Mouse (Mus musculus): ENCODE measurements around the gene Smarcad1. TPM values are rescaled to one million over a fixed set of nuclear protein-coding genes. Genes with fewer than 3 reads are reported as not detected.

The Smarcad1 gene
- polyA plus RNA-seq, 1 experiment from 2014 or later = 86.5 TPM

DNA sequence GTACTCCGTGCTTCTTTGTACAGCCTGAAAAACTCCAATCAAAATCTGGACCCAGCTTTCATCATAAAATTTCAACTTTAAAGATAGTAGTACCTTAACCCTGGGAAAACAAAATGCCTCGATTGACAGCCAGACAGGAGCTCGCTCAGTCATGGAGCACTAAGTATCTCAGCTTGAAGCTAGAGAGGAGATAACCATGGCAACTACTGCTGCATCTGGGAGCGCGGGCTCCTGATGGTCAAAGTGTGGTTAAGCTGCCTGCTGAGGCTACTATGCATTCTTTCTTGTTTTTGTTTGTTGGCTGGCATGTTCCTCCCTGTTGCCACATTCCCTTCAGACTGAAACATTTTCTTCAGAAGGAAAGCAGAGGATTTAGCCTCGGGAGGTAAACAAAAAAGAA lies 90.0 kb downstream of the Smarcad1 start:
- Histone ChIP-seq H3K27ac (ENCODE audit: low read depth, low read length) (no peak overlapping the region), H3K4me2 (ENCODE audit: low read depth, low read length) (no peak overlapping the region), H3K9me3 (ENCODE audit: control insufficient read depth, low read length) (no peaks in the 10 kb centered on the region), H3K27me3 (ENCODE audit: control insufficient read depth, insufficient read depth, low read length) (no peaks in the 10 kb centered on the region), H3K9ac (replicated peaks; ENCODE audit: low read depth, low read length) (no peak overlapping the region), H3K36me3 (ENCODE audit: control insufficient read depth, insufficient read depth, low read length) (no peaks in the 10 kb centered on the region), H3K4me1 (ENCODE audit: control insufficient read depth, insufficient read depth, low read length) (no peaks in the 10 kb centered on the region), H3K4me3 (ENCODE audit: low read depth, low read length) (no peak overlapping the region)
- 49% methylated on average over 6 of the region's 6 CpGs for WGBS
- ATAC-seq (ENCODE audit: low read depth) = peak; percentile 49; the same call in 1 of the 2 replicates

DNA sequence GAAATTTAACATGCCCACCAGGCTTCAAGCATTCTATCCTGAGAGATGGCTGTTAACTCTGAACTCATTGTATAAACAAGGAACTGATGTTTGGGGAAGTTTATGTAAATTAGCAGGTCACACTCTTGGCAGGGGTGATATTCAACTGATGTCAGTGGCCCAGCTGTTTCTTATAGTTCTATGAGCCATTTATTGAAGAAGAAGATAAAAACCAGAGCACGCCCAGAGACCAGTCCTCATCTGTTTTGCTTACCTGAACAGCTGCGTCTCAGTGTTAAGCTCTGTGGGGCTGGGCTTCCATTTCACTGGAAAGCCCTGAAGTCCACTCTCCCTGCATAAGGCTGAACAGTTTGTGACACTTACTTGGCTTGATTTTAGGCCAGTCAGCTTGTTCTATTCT lies 95.4 kb downstream of the Smarcad1 start:
- Histone ChIP-seq H3K9me3 (ENCODE audit: control insufficient read depth, low read length) (no peaks in the 10 kb centered on the region), H3K4me3 (ENCODE audit: low read depth, low read length) (no peak overlapping the region), H3K4me1 (ENCODE audit: control insufficient read depth, insufficient read depth, low read length) (no peaks in the 10 kb centered on the region), H3K36me3 (ENCODE audit: control insufficient read depth, insufficient read depth, low read length) (no peaks in the 10 kb centered on the region), H3K4me2 (ENCODE audit: low read depth, low read length) (no peak overlapping the region), H3K27ac (ENCODE audit: low read depth, low read length) (no peak overlapping the region), H3K27me3 (ENCODE audit: control insufficient read depth, insufficient read depth, low read length) (no peaks in the 10 kb centered on the region), H3K9ac (replicated peaks; ENCODE audit: low read depth, low read length) (no peak overlapping the region)
- no peak for ATAC-seq (ENCODE audit: low read depth)
- WGBS = 47% methylated on average over 2 of the region's 2 CpGs

DNA sequence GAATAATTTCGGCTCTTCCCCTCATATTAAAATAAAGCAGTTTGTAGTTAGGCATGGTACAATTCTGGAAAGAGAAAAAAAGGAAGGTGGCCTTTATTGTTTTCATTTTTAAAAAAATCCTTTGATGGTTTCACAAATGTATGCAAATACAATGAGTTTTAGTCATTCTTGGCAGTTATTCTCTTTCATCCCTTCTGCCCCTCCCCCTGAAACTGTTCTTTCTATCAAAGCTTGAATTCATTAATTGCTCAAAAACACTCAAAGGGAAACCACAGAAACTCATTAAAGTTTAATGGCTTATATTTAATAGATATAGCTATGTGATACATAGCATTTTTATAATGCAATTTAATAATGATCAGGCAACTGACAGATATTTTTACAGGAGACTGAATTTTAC lies 95.9 kb downstream of the Smarcad1 start:
- H3K4me2 ChIP-seq (ENCODE audit: low read depth, low read length) = no peak overlapping the region
- H3K4me3 ChIP-seq (ENCODE audit: low read depth, low read length) = no peak overlapping the region
- no peaks in the 10 kb centered on the region for H3K27me3 ChIP-seq (ENCODE audit: control insufficient read depth, insufficient read depth, low read length)
- H3K9ac ChIP-seq (replicated peaks; ENCODE audit: low read depth, low read length) = no peak overlapping the region
- WGBS = 94% methylated on average over 1 of the region's 1 CpGs
- H3K9me3 ChIP-seq (ENCODE audit: control insufficient read depth, low read length) = no peaks in the 10 kb centered on the region
- ATAC-seq (ENCODE audit: low read depth) = no peak
- no peaks in the 10 kb centered on the region for H3K36me3 ChIP-seq (ENCODE audit: control insufficient read depth, insufficient read depth, low read length)
- H3K27ac ChIP-seq (ENCODE audit: low read depth, low read length) = no peak overlapping the region
- H3K4me1 ChIP-seq (ENCODE audit: control insufficient read depth, insufficient read depth, low read length) = no peaks in the 10 kb centered on the region

DNA sequence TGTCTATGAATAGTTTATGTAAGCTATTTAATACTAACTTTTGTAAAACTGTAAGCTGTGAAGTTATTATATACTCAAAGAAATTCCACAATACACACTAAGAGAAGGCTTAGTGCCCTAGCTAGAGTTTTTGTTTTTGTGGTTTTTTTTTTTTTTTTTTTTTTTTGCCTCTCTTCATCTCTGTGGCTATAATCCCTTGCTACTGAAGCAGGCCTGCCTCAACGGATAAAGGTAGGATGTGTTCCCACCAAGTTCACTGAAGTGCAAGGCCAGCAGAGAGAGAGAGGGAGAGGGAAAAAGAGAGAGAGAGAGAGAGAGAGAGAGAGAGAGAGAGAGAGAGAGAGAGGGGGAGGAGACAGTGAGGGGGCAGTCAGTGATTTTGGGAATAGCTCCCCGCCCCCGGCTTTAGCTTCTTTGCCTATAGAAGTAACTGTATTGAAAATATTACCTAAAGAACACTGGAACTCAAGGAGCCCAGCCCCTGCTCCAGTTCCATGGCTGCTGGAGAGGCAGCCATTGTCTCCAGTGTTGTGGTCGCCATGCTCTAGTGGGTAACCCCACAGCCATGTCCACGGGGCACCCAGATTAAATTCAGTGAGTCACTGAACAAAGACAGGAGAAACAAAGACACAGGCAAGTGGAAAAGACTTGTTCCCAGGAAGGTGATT lies 97.8 kb downstream of the Smarcad1 start:
- Histone ChIP-seq H3K4me1 (ENCODE audit: control insufficient read depth, insufficient read depth, low read length) (0 out of 2 replicates have a peak, but pooled peaks cover 2% of the 10 kb centered on the region), H3K4me3 (ENCODE audit: low read depth, low read length) (no peak overlapping the region), H3K27me3 (ENCODE audit: control insufficient read depth, insufficient read depth, low read length) (no peaks in the 10 kb centered on the region), H3K9ac (replicated peaks; ENCODE audit: low read depth, low read length) (no peak overlapping the region), H3K9me3 (ENCODE audit: control insufficient read depth, low read length) (no peaks in the 10 kb centered on the region), H3K4me2 (ENCODE audit: low read depth, low read length) (no peak overlapping the region), H3K27ac (ENCODE audit: low read depth, low read length) (no peak overlapping the region), H3K36me3 (ENCODE audit: control insufficient read depth, insufficient read depth, low read length) (no peaks in the 10 kb centered on the region)
- 48% methylated on average over 5 of the region's 5 CpGs for WGBS
- no peak; the same call in 1 of the 2 replicates for ATAC-seq (ENCODE audit: low read depth)

DNA sequence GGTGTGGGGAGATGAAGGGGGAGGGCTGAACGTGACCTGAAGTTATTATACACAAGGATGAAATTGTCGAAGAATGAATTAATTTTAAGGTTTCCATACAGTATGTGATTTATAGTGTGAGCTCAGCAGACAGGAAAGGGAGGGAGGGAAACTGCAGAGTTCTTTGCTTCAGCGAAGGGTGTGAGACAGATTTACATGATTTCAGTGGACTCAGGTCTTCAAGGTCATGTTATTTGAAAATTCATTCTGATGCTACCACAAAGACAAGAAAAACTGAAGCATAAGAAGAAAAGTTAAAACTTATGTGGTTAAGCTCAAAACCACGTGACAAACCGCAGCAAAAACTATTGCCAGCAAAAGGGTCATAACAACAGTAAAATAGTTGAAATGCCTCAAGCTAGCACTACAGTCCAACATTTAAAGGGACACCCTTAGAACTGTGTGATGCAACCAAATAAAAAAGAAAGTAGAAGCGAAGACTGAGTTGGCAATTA lies 98.4 kb downstream of the Smarcad1 start:
- H3K27me3 ChIP-seq (ENCODE audit: control insufficient read depth, insufficient read depth, low read length) = no peaks in the 10 kb centered on the region
- no peaks in the 10 kb centered on the region for H3K36me3 ChIP-seq (ENCODE audit: control insufficient read depth, insufficient read depth, low read length)
- H3K27ac ChIP-seq (ENCODE audit: low read depth, low read length) = no peak overlapping the region
- H3K9ac ChIP-seq (replicated peaks; ENCODE audit: low read depth, low read length) = no peak overlapping the region
- no peak overlapping the region for H3K4me3 ChIP-seq (ENCODE audit: low read depth, low read length)
- no peaks in the 10 kb centered on the region for H3K9me3 ChIP-seq (ENCODE audit: control insufficient read depth, low read length)
- no peak; the same call in 1 of the 2 replicates for ATAC-seq (ENCODE audit: low read depth)
- H3K4me2 ChIP-seq (ENCODE audit: low read depth, low read length) = no peak overlapping the region
- H3K4me1 ChIP-seq (ENCODE audit: control insufficient read depth, insufficient read depth, low read length) = 0 out of 2 replicates have a peak, but pooled peaks cover 2% of the 10 kb centered on the region
- 59% methylated on average over 6 of the region's 6 CpGs for WGBS

DNA sequence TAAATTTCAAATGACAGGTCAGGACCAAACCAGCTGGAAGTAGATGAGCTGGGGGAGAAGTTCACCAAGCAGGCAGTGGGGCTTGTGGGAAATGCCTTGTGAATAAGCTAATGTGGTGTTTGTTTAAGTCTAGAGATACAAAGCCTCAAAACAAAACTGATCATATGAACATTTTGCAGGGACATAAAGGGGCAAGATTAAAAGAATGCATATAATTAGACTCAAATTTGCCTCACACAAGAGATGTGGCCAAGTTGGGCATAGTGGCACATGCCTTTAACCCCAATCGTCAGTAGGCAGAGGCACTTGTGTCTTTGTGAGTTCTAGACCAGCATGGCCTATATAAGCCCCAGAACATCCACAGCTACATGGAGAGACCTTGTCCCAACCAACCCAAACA lies 99.9 kb downstream of the Smarcad1 start:
- Histone ChIP-seq H3K4me3 (ENCODE audit: low read depth, low read length) (no peak overlapping the region), H3K27me3 (ENCODE audit: control insufficient read depth, insufficient read depth, low read length) (no peaks in the 10 kb centered on the region), H3K4me1 (ENCODE audit: control insufficient read depth, insufficient read depth, low read length) (0 out of 2 replicates have a peak, but pooled peaks cover 2% of the 10 kb centered on the region), H3K9me3 (ENCODE audit: control insufficient read depth, low read length) (no peaks in the 10 kb centered on the region), H3K9ac (replicated peaks; ENCODE audit: low read depth, low read length) (no peak overlapping the region), H3K4me2 (ENCODE audit: low read depth, low read length) (no peak overlapping the region), H3K27ac (ENCODE audit: low read depth, low read length) (no peak overlapping the region), H3K36me3 (ENCODE audit: control insufficient read depth, insufficient read depth, low read length) (no peaks in the 10 kb centered on the region)
- WGBS = 95% methylated on average over 1 of the region's 1 CpGs
- no peak for ATAC-seq (ENCODE audit: low read depth)

DNA sequence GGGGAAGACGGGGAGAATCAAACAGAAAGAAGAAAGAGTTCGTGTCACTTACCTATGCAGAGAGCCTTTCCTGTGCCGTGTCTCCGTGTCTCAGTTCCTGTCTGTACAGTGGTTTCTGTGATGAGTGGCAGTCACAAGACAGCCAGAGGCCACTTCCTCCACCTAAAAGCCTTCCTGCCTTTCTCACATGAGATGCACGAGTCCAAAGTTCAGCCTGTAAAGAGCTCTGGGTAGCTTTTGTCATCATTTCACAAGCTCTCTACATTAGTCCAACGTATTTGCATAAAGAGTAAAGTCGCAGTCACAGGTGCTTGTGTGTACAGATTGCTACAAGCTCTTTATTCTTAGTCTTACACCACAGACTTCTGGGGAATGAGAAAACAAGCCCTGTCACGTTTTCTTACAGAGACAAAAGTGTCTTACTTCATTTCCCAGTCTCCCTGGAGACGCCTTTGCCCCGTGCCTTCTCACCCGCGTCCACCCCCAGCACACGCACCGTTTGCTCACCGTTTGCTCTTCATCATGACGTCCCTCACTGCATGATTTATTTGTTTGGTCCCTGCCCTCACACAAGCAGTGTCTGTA lies 102.3 kb downstream of the Smarcad1 start, which contains the start of gene Hpgds:
TSS of gene Hpgds (minus strand) at position 288 of the 585 bp plus-strand sequence.
- H3K4me1 ChIP-seq (ENCODE audit: control insufficient read depth, insufficient read depth, low read length) = 0 out of 2 replicates have a peak, but pooled peaks cover 2% of the 10 kb centered on the region
- H3K4me2 ChIP-seq (ENCODE audit: low read depth, low read length) = peak within 1 kb of the TSS; percentile 16; the same call in 1 of the 2 replicates
- H3K9ac ChIP-seq (replicated peaks; ENCODE audit: low read depth, low read length) = no peak within 1 kb of the TSS
- H3K27ac ChIP-seq (ENCODE audit: low read depth, low read length) = no peak within 1 kb of the TSS
- ATAC-seq (ENCODE audit: low read depth) = peak; percentile 47; the same call in 1 of the 2 replicates
- H3K27me3 ChIP-seq (ENCODE audit: control insufficient read depth, insufficient read depth, low read length) = no peaks in the 10 kb centered on the region
- H3K4me3 ChIP-seq (ENCODE audit: low read depth, low read length) = no peak within 1 kb of the TSS
- H3K36me3 ChIP-seq (ENCODE audit: control insufficient read depth, insufficient read depth, low read length) = no peaks in the 10 kb centered on the region
- WGBS = 18% methylated on average over 16 of the region's 16 CpGs
- no peaks in the 10 kb centered on the region for H3K9me3 ChIP-seq (ENCODE audit: control insufficient read depth, low read length)

DNA sequence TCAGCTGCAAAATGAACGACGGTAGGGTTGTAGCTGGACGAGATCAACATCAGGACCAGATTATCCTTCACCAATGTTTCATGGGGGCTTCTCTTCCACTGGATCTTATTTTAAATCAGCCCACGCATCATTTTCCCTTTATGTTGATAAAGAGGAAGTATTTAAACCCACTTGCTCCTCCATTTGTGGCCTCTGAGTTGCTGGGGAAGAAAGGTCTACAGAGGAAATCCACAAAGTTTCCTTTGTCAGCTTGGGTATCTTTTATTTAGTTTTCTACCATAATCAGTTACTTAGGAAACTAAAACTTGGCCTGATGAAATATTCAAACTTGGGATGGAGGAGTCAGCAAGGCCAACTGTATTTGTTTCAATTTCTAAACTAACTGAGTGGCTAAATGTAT lies 104.0 kb downstream of the Smarcad1 start:
- H3K9me3 ChIP-seq (ENCODE audit: control insufficient read depth, low read length) = no peaks in the 10 kb centered on the region
- H3K9ac ChIP-seq (replicated peaks; ENCODE audit: low read depth, low read length) = no peak overlapping the region
- H3K27ac ChIP-seq (ENCODE audit: low read depth, low read length) = no peak overlapping the region
- peaks cover 5% of the 10 kb centered on the region; the same call in 1 of the 2 replicates for H3K4me1 ChIP-seq (ENCODE audit: control insufficient read depth, insufficient read depth, low read length)
- H3K4me3 ChIP-seq (ENCODE audit: low read depth, low read length) = no peak overlapping the region
- ATAC-seq (ENCODE audit: low read depth) = no peak
- H3K27me3 ChIP-seq (ENCODE audit: control insufficient read depth, insufficient read depth, low read length) = no peaks in the 10 kb centered on the region
- H3K4me2 ChIP-seq (ENCODE audit: low read depth, low read length) = no peak overlapping the region
- no peaks in the 10 kb centered on the region for H3K36me3 ChIP-seq (ENCODE audit: control insufficient read depth, insufficient read depth, low read length)
- 92% methylated on average over 4 of the region's 4 CpGs for WGBS

DNA sequence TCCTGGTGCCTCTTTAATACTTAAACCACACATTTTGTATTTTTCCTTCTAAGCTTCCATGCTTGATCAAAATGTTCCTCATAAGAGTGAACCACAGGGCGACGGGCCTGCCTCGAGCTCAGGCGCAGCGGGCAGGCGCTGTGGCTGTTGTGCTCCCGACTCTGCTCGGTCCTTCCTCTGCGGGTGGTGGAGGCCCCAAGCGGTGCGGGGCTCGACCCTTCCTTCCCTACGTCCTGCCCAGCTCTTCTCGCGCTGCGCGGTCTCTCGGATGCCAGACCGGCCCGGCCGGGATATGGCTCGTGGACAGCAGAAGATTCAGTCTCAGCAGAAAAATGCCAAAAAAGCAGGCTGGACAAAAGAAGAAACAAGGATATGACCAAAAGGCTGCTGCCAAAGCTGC lies 108.3 kb downstream of the Smarcad1 start:
- no peak for ATAC-seq (ENCODE audit: low read depth)
- peak overlapping the region; percentile 36; the same call in 1 of the 2 replicates for H3K4me2 ChIP-seq (ENCODE audit: low read depth, low read length)
- no peaks in the 10 kb centered on the region for H3K36me3 ChIP-seq (ENCODE audit: control insufficient read depth, insufficient read depth, low read length)
- no peaks in the 10 kb centered on the region for H3K27me3 ChIP-seq (ENCODE audit: control insufficient read depth, insufficient read depth, low read length)
- H3K27ac ChIP-seq (ENCODE audit: low read depth, low read length) = no peak overlapping the region
- H3K9ac ChIP-seq (replicated peaks; ENCODE audit: low read depth, low read length) = 0 out of 2 replicates have a peak overlapping the region, but pooled peaks have one; percentile 34
- no peak overlapping the region for H3K4me3 ChIP-seq (ENCODE audit: low read depth, low read length)
- WGBS = 10% methylated on average over 22 of the region's 22 CpGs
- peaks cover 3% of the 10 kb centered on the region; the same call in 1 of the 2 replicates for H3K4me1 ChIP-seq (ENCODE audit: control insufficient read depth, insufficient read depth, low read length)
- H3K9me3 ChIP-seq (ENCODE audit: control insufficient read depth, low read length) = no peaks in the 10 kb centered on the region
